Mouse (Mus musculus) embryonic fibroblast, embryonic 13.5 days (primary cell): ENCODE data around the gene Dmbt1.

ENCODE experiments used
- CTCF ChIP-seq: IDR thresholded peaks from 2 replicates; pipeline ENCODE4 v1.5.1; 2011; ENCODE audit warnings: mild to moderate bottlenecking, control low read depth, low read length, moderate library complexity, borderline replicate concordance; ENCODE audit not compliant: insufficient read depth
- POLR2A ChIP-seq: IDR thresholded peaks from 2 replicates; pipeline ENCODE4 v1.6.1; 2011; ENCODE audit warnings: low read depth, mild to moderate bottlenecking, control low read depth, low read length, moderate library complexity

DNA sequence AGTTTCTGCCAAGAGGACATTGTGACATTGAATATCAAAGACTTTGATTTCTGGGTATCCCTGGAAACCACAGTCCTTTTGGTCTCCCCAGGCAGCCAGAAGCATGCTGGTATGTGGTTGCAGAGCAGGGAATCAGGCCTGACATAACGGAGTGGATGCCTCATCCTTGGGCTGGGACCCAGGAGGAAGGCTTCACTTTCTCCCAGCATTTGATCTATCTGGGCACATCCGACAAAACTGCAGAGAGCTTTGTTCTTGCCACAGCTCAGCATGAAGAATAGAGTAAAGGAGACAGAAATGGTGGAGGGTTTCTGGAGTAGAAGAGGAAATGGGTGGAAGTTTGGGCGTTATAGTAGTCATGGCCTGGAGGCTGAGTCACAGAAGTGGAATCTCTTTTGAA is 101.3 kb downstream of the Dmbt1 start:
- TF ChIP-seq CTCF: no peak
- no peak for TF ChIP-seq POLR2A
